Comparison of ENCODE assay signal across 8 mouse cellular contexts in the genomic region with DNA sequence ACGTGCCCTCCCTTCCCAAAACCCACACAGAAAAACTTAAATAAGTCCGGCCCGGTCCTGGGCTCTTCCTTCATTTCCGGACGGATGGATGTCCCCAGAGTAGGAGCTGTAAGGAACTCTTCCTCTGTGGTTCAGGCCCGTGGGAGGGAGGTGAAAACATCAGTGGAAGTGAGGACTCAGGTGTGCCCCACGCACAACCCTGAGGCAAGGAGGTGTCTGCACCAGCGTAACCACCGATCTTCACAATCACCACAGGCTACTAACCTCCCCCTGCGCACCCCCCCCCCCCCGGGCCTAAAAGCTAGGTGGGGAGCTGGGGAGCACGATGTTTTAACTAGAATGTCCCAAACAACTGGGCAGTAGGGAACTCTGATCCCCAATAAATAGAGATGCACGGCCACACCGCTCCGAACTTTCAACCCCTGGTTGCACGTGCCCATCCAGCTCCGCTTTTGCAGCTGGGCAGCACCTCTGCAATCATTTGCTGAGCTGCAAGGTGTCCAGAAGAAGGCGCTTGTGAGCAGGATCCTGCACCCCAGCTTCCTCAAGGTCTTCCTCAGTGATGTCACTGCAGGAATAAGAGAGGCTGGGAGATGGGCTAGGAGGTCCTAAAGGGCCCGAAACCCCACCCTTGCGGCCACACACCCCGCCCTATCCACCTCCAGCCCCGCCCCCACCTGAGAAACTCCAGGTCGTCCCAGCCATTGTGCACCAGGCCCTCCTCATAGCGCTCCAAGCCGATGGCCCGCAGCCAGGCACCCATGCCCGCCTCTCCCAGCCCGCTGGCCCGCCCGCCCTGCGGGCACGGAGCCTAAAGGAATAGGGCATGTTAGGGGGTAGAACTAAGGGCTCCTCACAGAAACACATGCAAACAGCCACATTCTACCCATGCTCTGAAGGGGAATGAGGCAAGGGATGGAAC. TPM values are rescaled to one million over a fixed set of nuclear protein-coding genes. Genes with fewer than 3 reads are reported as not detected.
DNase-seq lines count a peak whose midpoint lies in the region; ATAC-seq and TF ChIP-seq lines count a peak whose summit lies in the region.
"Had no signal": no experiment of that assay in that cellular context is flagged by ENCODE, and none has a peak within 500 bp of the region (broad histone marks: within the 10 kb centered on the region; RNA-seq: fewer than 3 reads in every experiment).

No protein-coding gene starts in this region.

- H3K27me3 ChIP-seq in hindbrain, embryonic 12.5 days: peaks cover 63% of the 10 kb centered on the region
- H3K27me3 ChIP-seq in liver, embryonic 14.5 days (ENCODE audit: control insufficient read depth, insufficient read depth, low read length): peaks cover 54% of the 10 kb centered on the region
- H3K27me3 ChIP-seq in neural tube, embryonic 15.5 days (replicated peaks): peaks cover 63% of the 10 kb centered on the region

- H3K36me3 ChIP-seq in hindbrain, embryonic 12.5 days: peaks cover 35% of the 10 kb centered on the region
- no peaks in the 10 kb centered on the region for H3K36me3 ChIP-seq in liver, embryonic 14.5 days (replicated peaks; ENCODE audit: control insufficient read depth, insufficient read depth, low read depth)
- 0 out of 2 replicates have a peak, but pooled peaks cover 3% of the 10 kb centered on the region for H3K36me3 ChIP-seq in neural tube, embryonic 15.5 days

- H3K4me1 ChIP-seq in hindbrain, embryonic 12.5 days: peaks cover 25% of the 10 kb centered on the region
- no peaks in the 10 kb centered on the region for H3K4me1 ChIP-seq in liver, embryonic 14.5 days (replicated peaks; ENCODE audit: control insufficient read depth in 2 of 2, insufficient read depth in 2 of 2, low read length in 1 of 2)
- peaks cover 34% of the 10 kb centered on the region for H3K4me1 ChIP-seq in neural tube, embryonic 15.5 days

- no peak for TF ChIP-seq EP300 in liver, embryonic 14.5 days (IDR thresholded peaks at IDR 0.05; ENCODE audit: low read depth)

- H3K4me2 ChIP-seq in hindbrain, embryonic 12.5 days (replicated peaks): no peak overlapping the region
- no peak overlapping the region for H3K4me2 ChIP-seq in liver, embryonic 14.5 days (ENCODE audit: low read depth)
- peak overlapping the region; percentile 23; the same call in 1 of the 2 replicates for H3K4me2 ChIP-seq in neural tube, embryonic 15.5 days

- no peaks in the 10 kb centered on the region for H3K9me3 ChIP-seq in hindbrain, embryonic 12.5 days (replicated peaks)
- H3K9me3 ChIP-seq in liver, embryonic 14.5 days (ENCODE audit: control insufficient read depth, low read length): no peaks in the 10 kb centered on the region
- no peaks in the 10 kb centered on the region for H3K9me3 ChIP-seq in neural tube, embryonic 15.5 days (replicated peaks)

- ATAC-seq in hindbrain, embryonic 12.5 days (ENCODE audit: low FRiP score): peak; percentile 26; the same call in 1 of the 2 replicates
- 0 out of 2 replicates have a peak, but pooled peaks have one; percentile 18 for ATAC-seq in liver, embryonic 14.5 days (ENCODE audit: insufficient read depth)
- ATAC-seq in neural tube, embryonic 15.5 days (ENCODE audit: low FRiP score): peak; percentile 28; the same call in 1 of the 2 replicates

- TF ChIP-seq CTCF in liver, embryonic 14.5 days (IDR thresholded peaks at IDR 0.05; ENCODE audit: low read depth): peak; percentile 31

- H3K9ac ChIP-seq in hindbrain, embryonic 12.5 days: no peak overlapping the region
- no peak overlapping the region for H3K9ac ChIP-seq in liver, embryonic 14.5 days (replicated peaks)
- H3K9ac ChIP-seq in neural tube, embryonic 15.5 days (replicated peaks): no peak overlapping the region

- no peak overlapping the region for H3K27ac ChIP-seq in hindbrain, embryonic 12.5 days
- H3K27ac ChIP-seq in liver, embryonic 14.5 days: no peak overlapping the region
- H3K27ac ChIP-seq in neural tube, embryonic 15.5 days (replicated peaks): no peak overlapping the region

- H3K4me3 ChIP-seq in hindbrain, embryonic 12.5 days: no peak overlapping the region
- H3K4me3 ChIP-seq in liver, embryonic 14.5 days (ENCODE audit: insufficient read depth in 1 of 2, low read depth in 2 of 2, low read length in 2 of 2): no peak overlapping the region
- no peak overlapping the region for H3K4me3 ChIP-seq in neural tube, embryonic 15.5 days (replicated peaks)

- peak; percentile 14 for DNase-seq in NIH3T3 (ENCODE audit: low read depth)
- peak; percentile 59 for DNase-seq in adrenal gland, postnatal 25 days
- no peak for DNase-seq in liver, embryonic 14.5 days (ENCODE audit: low read depth in 3 of 3, low spot score in 3 of 3)
- no peak for DNase-seq in layer of hippocampus, adult 9-10 months (ENCODE audit: low spot score)
- DNase-seq in gastrocnemius, adult 18-20 months (ENCODE audit: low spot score): no peak

- WGBS in hindbrain, embryonic 12.5 days: 31% methylated on average over 27 of the region's 32 CpGs
- 52% methylated on average over 32 of the region's 32 CpGs for WGBS in liver, embryonic 14.5 days (ENCODE audit: insufficient replicate concordance)
- 24% methylated on average over 31 of the region's 32 CpGs for WGBS in neural tube, embryonic 15.5 days

RNA-seq across cellular contexts. Expression of gene Phox2a, which starts 5.0 kb away (rescaled TPM):
- total RNA-seq in adrenal gland, postnatal 25 days (2021): 17.1 and 33.0 TPM in 2 replicates
- polyA plus RNA-seq in hindbrain, embryonic 12.5 days (2016; fragmentation: Nextera tagmentation; extraction: Ambion mirVana): 3.8 and 4.4 TPM in 2 replicates
- 0.03 TPM in 1 of 2 replicates, not detected in the other for polyA plus RNA-seq in liver, embryonic 14.5 days (2012; rRNA removed)
- not detected in 2 replicates for polyA plus RNA-seq in liver, embryonic 14.5 days (2014; fragmentation: Nextera tagmentation; extraction: Ambion mirVana)
- polyA plus RNA-seq in neural tube, embryonic 15.5 days (2015; fragmentation: Nextera tagmentation; extraction: Ambion mirVana): 1.6 and 1.9 TPM in 2 replicates
- total RNA-seq in gastrocnemius, adult 18-20 months (2021): not detected
- total RNA-seq: neutrophil, adult 5-6 weeks had no signal

RNA-seq across cellular contexts. Expression of gene Inppl1, which starts 14.9 kb away (rescaled TPM):
- 101 and 110 TPM in 2 replicates for total RNA-seq in adrenal gland, postnatal 25 days (2021)
- polyA plus RNA-seq in hindbrain, embryonic 12.5 days (2016; fragmentation: Nextera tagmentation; extraction: Ambion mirVana): 38.6 and 41.9 TPM in 2 replicates
- polyA plus RNA-seq in liver, embryonic 14.5 days (2012; rRNA removed): 4.4 and 6.8 TPM in 2 replicates
- 0.69 and 2.0 TPM in 2 replicates for polyA plus RNA-seq in liver, embryonic 14.5 days (2014; fragmentation: Nextera tagmentation; extraction: Ambion mirVana)
- 11.5 and 16.2 TPM in 2 replicates for polyA plus RNA-seq in neural tube, embryonic 15.5 days (2015; fragmentation: Nextera tagmentation; extraction: Ambion mirVana)
- 100 to 1,000 TPM in 1 of 2 experiments, 10 to 100 TPM in 1; 93.5 to 101 TPM for total RNA-seq in gastrocnemius, adult 18-20 months (2021)

RNA-seq across cellular contexts. Expression of gene Folr2, which starts 33.9 kb away (rescaled TPM):
- total RNA-seq in adrenal gland, postnatal 25 days (2021): 1.5 TPM in 1 of 2 replicates, not detected in the other
- 1.7 and 1.9 TPM in 2 replicates for polyA plus RNA-seq in hindbrain, embryonic 12.5 days (2016; fragmentation: Nextera tagmentation; extraction: Ambion mirVana)
- 7.4 and 8.0 TPM in 2 replicates for polyA plus RNA-seq in liver, embryonic 14.5 days (2012; rRNA removed)
- polyA plus RNA-seq in liver, embryonic 14.5 days (2014; fragmentation: Nextera tagmentation; extraction: Ambion mirVana): 4.2 and 6.5 TPM in 2 replicates
- polyA plus RNA-seq in neural tube, embryonic 15.5 days (2015; fragmentation: Nextera tagmentation; extraction: Ambion mirVana): 2.1 TPM in 2 replicates
- 1 to 10 TPM; 1.9 to 3.4 TPM for total RNA-seq in gastrocnemius, adult 18-20 months (2021)
- total RNA-seq: neutrophil, adult 5-6 weeks had no signal

RNA-seq across cellular contexts. Expression of gene Anapc15, which starts 40.4 kb away (rescaled TPM):
- 26.7 and 41.7 TPM in 2 replicates for total RNA-seq in adrenal gland, postnatal 25 days (2021)
- 74.9 and 86.7 TPM in 2 replicates for polyA plus RNA-seq in hindbrain, embryonic 12.5 days (2016; fragmentation: Nextera tagmentation; extraction: Ambion mirVana)
- 25.6 and 54.6 TPM in 2 replicates for polyA plus RNA-seq in liver, embryonic 14.5 days (2012; rRNA removed)
- polyA plus RNA-seq in liver, embryonic 14.5 days (2014; fragmentation: Nextera tagmentation; extraction: Ambion mirVana): 51.9 and 52.0 TPM in 2 replicates
- polyA plus RNA-seq in neural tube, embryonic 15.5 days (2015; fragmentation: Nextera tagmentation; extraction: Ambion mirVana): 73.6 and 74.3 TPM in 2 replicates
- 10 to 100 TPM; 17.8 to 24.2 TPM for total RNA-seq in gastrocnemius, adult 18-20 months (2021)

RNA-seq across cellular contexts. Expression of gene Folr1, which starts 47.5 kb away (rescaled TPM):
- total RNA-seq in adrenal gland, postnatal 25 days (2021): 6.8 and 7.9 TPM in 2 replicates
- 11.5 and 12.7 TPM in 2 replicates for polyA plus RNA-seq in hindbrain, embryonic 12.5 days (2016; fragmentation: Nextera tagmentation; extraction: Ambion mirVana)
- 0.33 and 0.53 TPM in 2 replicates for polyA plus RNA-seq in liver, embryonic 14.5 days (2012; rRNA removed)
- 0.38 TPM in 1 of 2 replicates, not detected in the other for polyA plus RNA-seq in liver, embryonic 14.5 days (2014; fragmentation: Nextera tagmentation; extraction: Ambion mirVana)
- polyA plus RNA-seq in neural tube, embryonic 15.5 days (2015; fragmentation: Nextera tagmentation; extraction: Ambion mirVana): 1.7 and 8.7 TPM in 2 replicates
- 1 to 10 TPM in 1 of 2 experiments, under 1 TPM in 1; 0.89 to 2.8 TPM for total RNA-seq in gastrocnemius, adult 18-20 months (2021)

Comparison
In these comparisons a context has a peak if more than half of its experiments do, and no peak if none do; other contexts are left out.
1. DNase-seq: peak in NIH3T3 (single experiment) and adrenal gland, postnatal 25 days (single experiment); none in liver, embryonic 14.5 days (0 of 3), layer of hippocampus, adult 9-10 months (single experiment) and gastrocnemius, adult 18-20 months (single experiment).
2. Peak in every context shown above with its lines, with median percentiles within 50 percentile points of each other: ATAC-seq.